Mouse (Mus musculus): ENCODE measurements at regions not wholly inside any gene's neighbourhood (a gene's known extent, or its start where the extent isn't known, plus 50 kb on each side); places are given as distances from the start of the nearest gene placed in this dataset.

DNA sequence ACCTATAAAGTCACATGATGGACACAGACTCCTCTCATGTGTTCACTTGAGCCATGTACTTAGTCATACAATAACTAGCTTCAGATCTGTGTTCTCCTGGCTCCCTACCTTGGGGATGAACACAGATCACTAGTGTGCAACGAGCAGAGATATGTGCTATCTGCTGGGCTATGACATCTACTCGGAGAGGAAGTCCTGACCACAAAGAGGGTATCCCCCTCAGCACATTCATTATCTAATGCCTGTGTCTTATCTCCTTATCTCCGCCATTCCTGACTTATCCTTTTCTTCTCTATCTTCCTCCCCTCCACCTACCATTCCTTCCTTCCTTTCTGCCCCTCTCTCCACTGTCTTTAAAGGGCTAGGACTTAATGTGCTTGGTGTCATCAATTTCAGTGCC lies 118.9 kb upstream of the Hmga2 start:
- no peak for TF ChIP-seq CTCF (IDR thresholded peaks at IDR 0.05; ENCODE audit: low read depth)
- no peak for TF ChIP-seq EP300 (IDR thresholded peaks at IDR 0.05; ENCODE audit: low read depth)

Measured in liver, embryonic 14.5 days (tissue).